Mouse (Mus musculus): ENCODE results near the gene Gclc.

The Gclc gene

GRCm38 (mm10) chr9:77783006-77783405 lies 28.7 kb downstream of the Gclc start:
- no peak for DNase-seq (ENCODE audit: low read depth)

GRCm38 (mm10) chr9:77785466-77785865 lies 31.1 kb downstream of the Gclc start:
- no peak for DNase-seq (ENCODE audit: low read depth)

- no peak for DNase-seq (ENCODE audit: low read depth)
Measured at GRCm38 (mm10) chr9:77787936-77788335, 33.6 kb downstream of the Gclc start.

GRCm38 (mm10) chr9:77789615-77790348 lies 35.4 kb downstream of the Gclc start:
- peak; percentile 10 for DNase-seq (ENCODE audit: low read depth)

- DNase-seq (ENCODE audit: low read depth): no peak
Measured at GRCm38 (mm10) chr9:77793838-77794237, 39.5 kb downstream of the Gclc start.

GRCm38 (mm10) chr9:77802461-77802860 lies 48.1 kb downstream of the Gclc start:
- DNase-seq (ENCODE audit: low read depth): peak; percentile 57

- no peak for DNase-seq (ENCODE audit: low read depth)
Measured at GRCm38 (mm10) chr9:77806426-77806825, 52.1 kb downstream of the Gclc start.

- DNase-seq (ENCODE audit: low read depth): peak; percentile 93
Measured at GRCm38 (mm10) chr9:77806842-77807668, 52.7 kb downstream of the Gclc start.

GRCm38 (mm10) chr9:77808481-77808880 lies 54.1 kb downstream of the Gclc start:
- DNase-seq (ENCODE audit: low read depth): no peak

GRCm38 (mm10) chr9:77818858-77819257 lies 64.5 kb downstream of the Gclc start:
- DNase-seq (ENCODE audit: low read depth): no peak

- DNase-seq (ENCODE audit: low read depth): no peak
Measured at GRCm38 (mm10) chr9:77819318-77819717, 65.0 kb downstream of the Gclc start.

- peak; percentile 18 for DNase-seq (ENCODE audit: low read depth)
Measured at GRCm38 (mm10) chr9:77820836-77821235, 66.5 kb downstream of the Gclc start.

GRCm38 (mm10) chr9:77825380-77825961 lies 71.1 kb downstream of the Gclc start:
- peak; percentile 91 for DNase-seq (ENCODE audit: low read depth)

GRCm38 (mm10) chr9:77826237-77826636 lies 71.9 kb downstream of the Gclc start:
- peak; percentile 5 for DNase-seq (ENCODE audit: low read depth)

- DNase-seq (ENCODE audit: low read depth): peak; percentile 82
Measured at GRCm38 (mm10) chr9:77828531-77828965, 74.2 kb downstream of the Gclc start.

GRCm38 (mm10) chr9:77834259-77834993 lies 80.1 kb downstream of the Gclc start:
- no peak for DNase-seq (ENCODE audit: low read depth)

- no peak for DNase-seq (ENCODE audit: low read depth)
Measured at GRCm38 (mm10) chr9:77835122-77835521, 80.8 kb downstream of the Gclc start.

GRCm38 (mm10) chr9:77835756-77836155 lies 81.4 kb downstream of the Gclc start:
- DNase-seq (ENCODE audit: low read depth): no peak

- DNase-seq (ENCODE audit: low read depth): no peak
Measured at GRCm38 (mm10) chr9:77838586-77838985, 84.3 kb downstream of the Gclc start.
